Comparison of ENCODE assay signal across 8 mouse cellular contexts in genomic region chr1:21272056-21272431, GRCm38 (mm10). TPM values are rescaled to one million over a fixed set of nuclear protein-coding genes. Genes with fewer than 3 reads are reported as not detected.
DNase-seq lines count a peak whose midpoint lies in the region; ATAC-seq and TF ChIP-seq lines count a peak whose summit lies in the region.

No protein-coding gene starts in this region.

- no peaks in the 10 kb centered on the region for H3K36me3 ChIP-seq in kidney, postnatal 0 days (ENCODE audit: insufficient read depth, low read length)

- H3K4me2 ChIP-seq in kidney, postnatal 0 days (ENCODE audit: low read length): peak overlapping the region; percentile 58

- WGBS in kidney, postnatal 0 days: 18% methylated on average over 14 of the region's 14 CpGs

- TF ChIP-seq POLR2A in cortical plate, adult 2 months (IDR thresholded peaks at IDR 0.05; ENCODE audit: extremely low read depth, insufficient read depth, low read length): no peak

- H3K27ac ChIP-seq in cortical plate, adult 2 months (ENCODE audit: insufficient read depth, low read length): no peak overlapping the region
- H3K27ac ChIP-seq in kidney, postnatal 0 days: no peak overlapping the region

- peak; percentile 18 to 30 for DNase-seq in left cerebral cortex, postnatal 14 days (ENCODE audit: low spot score in 2 of 2)
- DNase-seq in left cerebral cortex, adult 11 months (ENCODE audit: low spot score): no peak
- peak; percentile 20 to 31 for DNase-seq in heart, adult 9 months (ENCODE audit: low spot score in 2 of 2)
- DNase-seq in kidney, postnatal 0 days (ENCODE audit: low spot score): peak; percentile 35
- peak; percentile 17 for DNase-seq in lung, postnatal 36 days
- peak; percentile 57 for DNase-seq in testis, postnatal 10 days (ENCODE audit: low spot score)

- TF ChIP-seq CTCF in cortical plate, adult 2 months (IDR thresholded peaks at IDR 0.05; ENCODE audit: extremely low read depth, insufficient read depth, low read length): no peak
- TF ChIP-seq CTCF in kidney, postnatal 0 days (IDR thresholded peaks at IDR 0.05; ENCODE audit: low read depth): 0 out of 2 replicates have a peak, but pooled peaks have one; percentile 22

- no peak overlapping the region for H3K9ac ChIP-seq in kidney, postnatal 0 days (ENCODE audit: low read depth, low read length)

- intact Hi-C loops in left cerebral cortex, postnatal 14 days (cut with DNase I): no loop called here

- peak overlapping the region; percentile 28 for H3K4me3 ChIP-seq in cortical plate, adult 2 months (ENCODE audit: insufficient read depth, low read length)
- peak overlapping the region; percentile 24 for H3K4me3 ChIP-seq in kidney, postnatal 0 days (replicated peaks; ENCODE audit: low read depth, low read length)

- peaks cover 2% of the 10 kb centered on the region for H3K4me1 ChIP-seq in cortical plate, adult 2 months (ENCODE audit: control insufficient read depth, insufficient read depth, low read length)
- H3K4me1 ChIP-seq in kidney, postnatal 0 days (replicated peaks; ENCODE audit: insufficient read depth, low read length): no peaks in the 10 kb centered on the region

- ATAC-seq in kidney, postnatal 0 days (replicated peaks; ENCODE audit: low FRiP score, low read depth): no peak
- ATAC-seq in megakaryocyte progenitor cell, adult 5-6 weeks (replicated peaks; ENCODE audit: poor library complexity): no peak; the same call in 1 of the 2 replicates

- no peaks in the 10 kb centered on the region for H3K27me3 ChIP-seq in kidney, postnatal 0 days (ENCODE audit: insufficient read depth, low read length)

- H3K9me3 ChIP-seq in kidney, postnatal 0 days (replicated peaks; ENCODE audit: low read length): no peaks in the 10 kb centered on the region

RNA-seq across cellular contexts. Expression of gene Gsta3, which starts 31.7 kb away (rescaled TPM):
- under 1 TPM; 0.32 to 0.90 TPM for total RNA-seq in left cerebral cortex, postnatal 14 days (2021)
- 3.4 and 3.5 TPM in 2 replicates for polyA plus RNA-seq in cortical plate, adult 2 months (2012; rRNA removed)
- 21.7 and 24.6 TPM in 2 replicates for polyA plus RNA-seq in kidney, postnatal 0 days (2015; fragmentation: Nextera tagmentation; extraction: Ambion mirVana)
- 0.10 TPM in 1 of 2 replicates, not detected in the other for total RNA-seq in megakaryocyte progenitor cell, adult 5-6 weeks (2015)
- total RNA-seq in megakaryocyte progenitor cell, adult 5-6 weeks (2017): not detected in 2 replicates

RNA-seq across cellular contexts. Expression of gene Tmem14a, which starts 53.7 kb away (rescaled TPM):
- 10 to 100 TPM; 28.7 to 35.8 TPM for total RNA-seq in left cerebral cortex, postnatal 14 days (2021)
- 69.6 and 70.2 TPM in 2 replicates for polyA plus RNA-seq in cortical plate, adult 2 months (2012; rRNA removed)
- 13.8 and 14.1 TPM in 2 replicates for polyA plus RNA-seq in kidney, postnatal 0 days (2015; fragmentation: Nextera tagmentation; extraction: Ambion mirVana)
- 1.3 and 3.3 TPM in 2 replicates for total RNA-seq in megakaryocyte progenitor cell, adult 5-6 weeks (2015)
- 1.3 and 2.5 TPM in 2 replicates for total RNA-seq in megakaryocyte progenitor cell, adult 5-6 weeks (2017)

Comparison
In these comparisons a context has a peak if more than half of its experiments do, and no peak if none do; other contexts are left out.
1. RNA of gene Tmem14a, which starts 53.7 kb away (total RNA-seq): 28.7 to 35.8 TPM in left cerebral cortex, postnatal 14 days; 1.3 to 3.3 TPM in megakaryocyte progenitor cell, adult 5-6 weeks; every median in the first group is over 4 times any median in the second.